Mouse (Mus musculus): ENCODE results near the gene Gm5565. TPM values are rescaled to one million over a fixed set of nuclear protein-coding genes. Genes with fewer than 3 reads are reported as not detected.
"Not testable (repeated sequence)": the region's sequence is repeated elsewhere in the genome, so short reads cannot be mapped to it uniquely, and the experiment has no call there.

Gm5565 gene
- total RNA-seq (2015): not detected in 2 replicates
- not detected in 2 replicates for total RNA-seq (2017)

- not testable (repeated sequence) for ATAC-seq (ENCODE audit: poor library complexity, severe bottlenecking)
These were observed at the start of gene Gm5565 for GRCm38 (mm10) chr5:146160439-146160838. Gene Gm5565, minus strand, starts transcription at chr5:146160539.

- no peak for ATAC-seq (ENCODE audit: poor library complexity, severe bottlenecking)
These were observed 45.2 kb upstream of the Gm5565 start for GRCm38 (mm10) chr5:146205537-146205936.

DNA sequence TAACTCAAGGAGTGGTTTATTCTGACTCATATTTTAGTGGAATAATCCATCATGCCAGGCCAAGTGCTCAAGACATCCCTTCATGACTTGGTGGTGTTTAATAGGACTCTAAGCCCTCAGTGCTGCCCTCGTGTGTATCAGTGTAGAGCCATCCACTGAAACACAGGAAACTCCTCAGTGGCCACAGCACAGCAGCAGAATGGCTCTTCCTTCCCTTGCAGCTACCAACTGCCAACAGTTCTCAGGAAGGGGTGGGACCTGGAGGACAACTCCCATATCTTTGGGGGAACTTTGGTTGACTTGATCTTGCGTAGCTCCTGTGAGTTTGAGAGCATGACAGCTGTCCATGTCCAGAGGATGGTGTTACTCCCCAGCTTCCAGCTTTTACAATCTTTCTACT, 43.6 kb upstream of the Gm5565 start:
- ATAC-seq (ENCODE audit: poor library complexity, severe bottlenecking): peak; percentile 43

GRCm38 (mm10) chr5:146200580-146200979, 40.2 kb upstream of the Gm5565 start:
- ATAC-seq (ENCODE audit: poor library complexity, severe bottlenecking): no peak

DNA sequence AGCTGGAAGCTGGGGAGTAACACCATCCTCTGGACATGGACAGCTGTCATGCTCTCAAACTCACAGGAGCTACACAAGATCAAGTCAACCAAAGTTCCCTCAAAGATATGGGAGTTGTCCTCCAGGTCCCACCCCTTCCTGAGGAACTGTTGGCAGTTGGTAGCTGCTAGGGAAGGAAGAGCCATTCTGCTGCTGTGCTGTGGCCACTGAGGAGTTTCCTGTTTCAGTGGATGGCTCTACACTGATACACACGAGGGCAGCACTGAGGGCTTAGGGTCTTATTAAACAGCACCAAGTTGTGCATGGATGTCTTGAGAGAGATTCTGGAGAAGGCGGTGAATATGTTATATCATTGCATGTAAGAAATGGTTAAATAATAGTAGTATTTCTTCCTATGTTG, 39.2 kb upstream of the Gm5565 start:
- peak; percentile 63 for ATAC-seq (ENCODE audit: poor library complexity, severe bottlenecking)

- ATAC-seq (ENCODE audit: poor library complexity, severe bottlenecking): no peak
These were observed 38.7 kb upstream of the Gm5565 start for GRCm38 (mm10) chr5:146199073-146199472.

GRCm38 (mm10) chr5:146193360-146193759, 33.0 kb upstream of the Gm5565 start:
- ATAC-seq (ENCODE audit: poor library complexity, severe bottlenecking): no peak

- no peak for ATAC-seq (ENCODE audit: poor library complexity, severe bottlenecking)
These were observed 30.3 kb upstream of the Gm5565 start for GRCm38 (mm10) chr5:146190501-146191269.

GRCm38 (mm10) chr5:146190093-146190492, 29.8 kb upstream of the Gm5565 start:
- no peak for ATAC-seq (ENCODE audit: poor library complexity, severe bottlenecking)

- no peak for ATAC-seq (ENCODE audit: poor library complexity, severe bottlenecking)
These were observed 28.4 kb upstream of the Gm5565 start for GRCm38 (mm10) chr5:146188712-146189111.

- ATAC-seq (ENCODE audit: poor library complexity, severe bottlenecking): 0 out of 2 replicates have a peak, but pooled peaks have one; percentile 24
These were observed 27.8 kb upstream of the Gm5565 start for GRCm38 (mm10) chr5:146188144-146188543.

DNA sequence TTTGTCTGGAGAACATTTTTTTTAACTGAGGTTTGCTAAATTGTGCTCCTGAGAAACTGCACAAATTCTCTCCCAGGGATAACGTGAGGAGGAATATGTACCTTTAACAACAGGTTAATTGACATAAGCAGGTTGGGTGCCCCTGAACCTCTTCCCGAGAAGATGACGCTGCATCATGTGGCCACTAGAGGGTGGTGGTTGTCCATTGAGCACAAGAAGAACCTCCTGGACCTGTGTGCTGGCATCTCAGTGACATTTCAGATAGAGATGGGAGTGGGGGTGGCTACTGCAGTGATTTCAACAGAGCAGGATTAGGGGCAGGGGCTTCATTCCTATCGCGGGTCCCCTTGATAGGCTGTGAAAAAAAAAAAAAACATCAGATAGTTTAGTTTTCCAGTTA, 27.1 kb upstream of the Gm5565 start:
- ATAC-seq (ENCODE audit: poor library complexity, severe bottlenecking): peak; percentile 72

DNA sequence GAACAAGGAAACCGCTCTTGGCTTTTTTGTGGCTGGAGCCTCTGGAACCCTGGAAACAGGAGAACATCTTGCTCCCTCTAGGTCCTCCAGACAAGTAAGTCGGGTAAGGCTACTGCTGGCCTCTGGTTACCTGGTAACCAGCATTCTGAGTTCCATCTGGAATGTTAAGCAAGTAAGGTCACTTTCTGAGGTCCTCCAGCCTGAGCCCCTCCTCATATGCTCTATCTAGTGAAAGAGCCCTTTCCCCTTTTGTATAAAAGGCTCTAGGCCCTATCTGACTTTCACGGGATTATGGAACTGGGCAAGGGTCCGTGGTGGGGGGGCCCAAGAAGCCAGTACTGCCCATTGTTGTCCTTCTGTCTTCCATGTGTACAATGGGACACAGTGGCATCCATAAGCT, 24.9 kb upstream of the Gm5565 start, which contains the start of gene 1700001J03Rik:
Gene 1700001J03Rik, minus strand, starts transcription at position 101 of the 400 bp plus-strand sequence.
- ATAC-seq (ENCODE audit: poor library complexity, severe bottlenecking): not testable (repeated sequence)

DNA sequence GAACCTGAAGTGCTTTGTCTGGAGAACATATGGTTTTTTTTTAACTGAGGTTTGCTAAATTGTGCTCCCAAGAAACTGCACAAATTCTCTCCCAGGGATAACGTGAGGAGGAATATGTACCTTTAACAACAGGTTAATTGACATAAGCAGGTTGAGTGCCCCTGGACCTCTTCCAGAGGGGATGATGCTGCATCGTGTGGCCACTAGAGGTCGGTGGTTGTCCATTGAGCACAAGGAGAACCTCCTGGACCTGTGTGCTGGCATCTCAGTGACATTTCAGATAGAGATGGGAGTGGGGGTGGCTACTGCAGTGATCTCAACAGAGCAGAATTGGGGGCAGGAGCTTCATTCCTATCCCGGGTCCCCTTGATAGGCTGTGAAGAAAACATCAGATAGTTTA, 12.4 kb upstream of the Gm5565 start:
- ATAC-seq (ENCODE audit: poor library complexity, severe bottlenecking): not testable (repeated sequence)

DNA sequence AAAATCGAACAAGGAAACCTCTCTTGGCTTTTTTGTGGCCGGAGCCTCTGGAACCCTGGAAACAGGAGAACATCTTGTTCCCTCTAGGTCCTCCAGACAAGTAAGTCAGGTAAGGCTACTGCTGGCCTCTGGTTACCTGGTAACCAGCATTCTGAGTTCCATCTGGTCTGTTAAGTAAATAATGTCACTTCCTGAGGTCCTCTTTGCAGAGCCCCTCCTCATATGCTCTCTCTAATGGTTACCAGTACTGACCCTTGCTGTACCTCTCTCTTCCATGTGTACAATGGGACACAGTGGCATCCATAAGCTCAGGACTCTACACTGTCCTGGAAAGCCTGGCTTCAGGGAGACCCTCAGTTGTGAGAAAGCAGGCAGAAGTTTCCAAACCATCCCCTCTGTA, 10.3 kb upstream of the Gm5565 start, which contains the start of gene Gm6309:
Gene Gm6309, minus strand, starts transcription at position 101 of the 400 bp plus-strand sequence.
- ATAC-seq (ENCODE audit: poor library complexity, severe bottlenecking): not testable (repeated sequence)

DNA sequence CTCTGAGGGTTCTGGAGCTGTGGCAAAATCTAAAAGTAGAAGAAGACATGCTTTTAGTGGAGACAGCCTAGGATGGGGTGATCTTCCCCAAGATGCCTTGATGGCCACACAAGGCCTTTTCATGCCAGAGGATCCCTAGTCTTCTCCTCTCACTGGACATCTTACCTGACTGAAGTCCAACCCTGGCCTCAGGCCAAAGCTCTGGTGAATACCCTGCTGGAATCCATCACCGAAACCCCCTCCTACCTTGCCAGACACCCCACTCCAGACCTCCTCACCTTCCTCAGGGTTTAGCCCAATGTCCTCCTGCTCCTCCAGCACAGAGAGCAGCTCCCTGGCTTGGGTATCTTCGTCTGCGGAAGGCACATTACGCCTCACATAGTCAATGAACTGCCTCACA, 2.0 kb downstream of the Gm5565 start:
- not testable (repeated sequence) for ATAC-seq (ENCODE audit: poor library complexity, severe bottlenecking)

GRCm38 (mm10) chr5:146150454-146150853, 9.9 kb downstream of the Gm5565 start:
- ATAC-seq (ENCODE audit: poor library complexity, severe bottlenecking): no peak

GRCm38 (mm10) chr5:146147903-146148302, 12.4 kb downstream of the Gm5565 start:
- ATAC-seq (ENCODE audit: poor library complexity, severe bottlenecking): no peak

All from megakaryocyte, adult 5-6 weeks (primary cell).